Mouse (Mus musculus) CH12.LX (cell line): ENCODE data around the gene Gm10837. TPM values are rescaled to one million over a fixed set of nuclear protein-coding genes. Genes with fewer than 3 reads are reported as not detected.

ENCODE experiments used
- DNase-seq: peaks from one replicate; pipeline ENCODE4 v3.0.0-alpha.2; 2013; ENCODE audit errors: extremely low read depth
- H3K27ac ChIP-seq: 2 replicates; pipeline ENCODE4 v1.5.1; 2012; ENCODE audit warnings: low read depth, mild to moderate bottlenecking, control low read depth, moderate library complexity; ENCODE audit not compliant: insufficient read depth
- H3K27me3 ChIP-seq: replicated peaks from 2 replicates; pipeline ENCODE3; 2012; ENCODE audit warnings: inconsistent platforms
- H3K36me3 ChIP-seq, 2 experiments: replicated peaks in 1 of 2; 2 replicates each; pipeline versions ENCODE3 to v1.6.1; 2012; ENCODE audit warnings: inconsistent platforms in 1 of 2, low read length in 1 of 2, mild to moderate bottlenecking in 1 of 2, mixed read lengths in 1 of 2, moderate library complexity in 1 of 2; ENCODE audit not compliant: control insufficient read depth in 1 of 2, insufficient read depth in 1 of 2
- H3K4me1 ChIP-seq, 2 experiments: 2 replicates each; pipeline ENCODE4 v1.6.1; 2012; ENCODE audit warnings: inconsistent platforms in 1 of 2, moderate library complexity in 1 of 2; ENCODE audit not compliant: insufficient read depth in 2 of 2, control insufficient read depth in 1 of 2
- H3K4me2 ChIP-seq: 2 replicates; pipeline ENCODE4 v1.6.1; 2012; ENCODE audit warnings: low read depth, mild to moderate bottlenecking, control low read depth; ENCODE audit not compliant: poor library complexity, insufficient read depth, severe bottlenecking
- H3K4me3 ChIP-seq, 3 experiments: fragments of 150-350 bp in 1 of 3; sonication (generic) in 1 of 3; replicated peaks in 1 of 3; 2 replicates each; pipeline versions ENCODE3 to v1.5.1; 2011 to 2012; ENCODE audit warnings: low read depth in 2 of 3, low read length in 2 of 3, mild to moderate bottlenecking in 2 of 3, moderate library complexity in 2 of 3, control low read depth in 1 of 3, improper control_type of control experiment in 1 of 3, inconsistent platforms in 1 of 3, mixed read lengths in 1 of 3; ENCODE audit not compliant: poor library complexity in 1 of 3
- H3K79me2 ChIP-seq: replicated peaks from 2 replicates; pipeline ENCODE4 v1.6.1; 2012; ENCODE audit warnings: mild to moderate bottlenecking, moderate library complexity; ENCODE audit not compliant: control insufficient read depth, poor library complexity, insufficient read depth, severe bottlenecking; ENCODE audit errors: extremely low read depth
- H3K9ac ChIP-seq: 2 replicates; pipeline ENCODE4 v1.6.1; 2012; ENCODE audit warnings: low read depth, mild to moderate bottlenecking, control low read depth, moderate library complexity; ENCODE audit not compliant: insufficient read depth
- H3K9me3 ChIP-seq: replicated peaks from 2 replicates; pipeline ENCODE3; 2012; ENCODE audit warnings: low read length, inconsistent platforms, mixed read lengths
- BHLHE40 ChIP-seq: IDR thresholded peaks from 2 replicates; pipeline ENCODE4 v1.6.1; 2011; ENCODE audit warnings: mild to moderate bottlenecking, low read depth, low read length, improper control_type of control experiment
- CHD1 ChIP-seq: IDR thresholded peaks from 2 replicates; pipeline ENCODE4 v1.6.1; 2012; ENCODE audit warnings: low read depth, low read length, improper control_type of control experiment, inconsistent platforms
- CHD2 ChIP-seq: IDR thresholded peaks from 2 replicates; pipeline ENCODE4 v1.6.1; 2011; ENCODE audit warnings: low read length, improper control_type of control experiment
- CTCF ChIP-seq, 2 experiments: IDR thresholded peaks in 1 of 2; conservative IDR thresholded peaks in 1 of 2; 2 replicates each; pipeline ENCODE4 v1.5.1; 2011 to 2012; ENCODE audit warnings: low read depth in 2 of 2, low read length in 2 of 2, improper control_type of control experiment in 1 of 2, inconsistent platforms in 1 of 2, mild to moderate bottlenecking in 1 of 2, moderate library complexity in 1 of 2
- E2F4 ChIP-seq: IDR thresholded peaks from 2 replicates; pipeline ENCODE4 v1.6.1; 2011; ENCODE audit warnings: low read depth, low read length, improper control_type of control experiment; ENCODE audit not compliant: insufficient replicate concordance
- ELF1 ChIP-seq: IDR thresholded peaks from 2 replicates; pipeline ENCODE4 v1.6.1; 2014; ENCODE audit warnings: low read depth, mild to moderate bottlenecking, inconsistent platforms, low read length, improper control_type of control experiment
- EP300 ChIP-seq: IDR thresholded peaks from 2 replicates; pipeline ENCODE4 v1.6.1; 2011; ENCODE audit warnings: low read length, improper control_type of control experiment
- ETS1 ChIP-seq: conservative IDR thresholded peaks from 2 replicates; pipeline ENCODE4 v1.6.1; 2012; ENCODE audit warnings: low read depth, mild to moderate bottlenecking, inconsistent platforms, low read length, improper control_type of control experiment, moderate library complexity
- HCFC1 ChIP-seq: IDR thresholded peaks from 2 replicates; pipeline ENCODE4 v1.6.1; 2012; ENCODE audit warnings: low read depth, mild to moderate bottlenecking, inconsistent platforms, low read length, improper control_type of control experiment
- IRF4 ChIP-seq: IDR thresholded peaks from 2 replicates; pipeline ENCODE4 v1.6.1; 2014; ENCODE audit warnings: low read depth, mild to moderate bottlenecking, inconsistent platforms, low read length, improper control_type of control experiment
- JUND ChIP-seq: conservative IDR thresholded peaks from 2 replicates; pipeline ENCODE4 v1.6.1; 2011; ENCODE audit warnings: low read depth, low read length, improper control_type of control experiment
- KAT2A ChIP-seq: IDR thresholded peaks from 2 replicates; pipeline ENCODE4 v1.6.1; 2012; ENCODE audit warnings: low read length, improper control_type of control experiment, inconsistent platforms; ENCODE audit not compliant: insufficient replicate concordance
- MAX ChIP-seq: IDR thresholded peaks from 2 replicates; pipeline ENCODE4 v1.6.1; 2011; ENCODE audit warnings: low read length, improper control_type of control experiment
- MAZ ChIP-seq: IDR thresholded peaks from 2 replicates; pipeline ENCODE4 v1.6.1; 2012; ENCODE audit warnings: low read depth, mild to moderate bottlenecking, inconsistent platforms, low read length, improper control_type of control experiment, moderate library complexity
- MXI1 ChIP-seq: IDR thresholded peaks from 2 replicates; pipeline ENCODE4 v1.6.1; 2011; ENCODE audit warnings: mild to moderate bottlenecking, low read depth, low read length, improper control_type of control experiment
- MYC ChIP-seq: IDR thresholded peaks from 2 replicates; pipeline ENCODE4 v1.6.1; 2011; ENCODE audit warnings: low read depth, mild to moderate bottlenecking, improper control_type of control experiment, low read length
- NELFE ChIP-seq: IDR thresholded peaks from 2 replicates; pipeline ENCODE4 v1.6.1; 2011; ENCODE audit warnings: low read depth, low read length, improper control_type of control experiment
- POLR2AphosphoS2 ChIP-seq: IDR thresholded peaks from 2 replicates; pipeline ENCODE4 v1.6.1; 2011; ENCODE audit warnings: low read depth, low read length, improper control_type of control experiment
- RAD21 ChIP-seq: IDR thresholded peaks from 2 replicates; pipeline ENCODE4 v1.6.1; 2011; ENCODE audit warnings: low read depth, mild to moderate bottlenecking, low read length, improper control_type of control experiment, moderate library complexity
- TBP ChIP-seq: conservative IDR thresholded peaks from 2 replicates; pipeline ENCODE4 v1.6.1; 2011; ENCODE audit warnings: low read depth, low read length, improper control_type of control experiment
- UBTF ChIP-seq: IDR thresholded peaks from 2 replicates; pipeline ENCODE4 v1.6.1; 2012; ENCODE audit warnings: low read depth, mild to moderate bottlenecking, inconsistent platforms, low read length, improper control_type of control experiment, moderate library complexity
- USF1 ChIP-seq: IDR thresholded peaks from 2 replicates; pipeline ENCODE4 v1.6.1; 2014; ENCODE audit warnings: low read depth, mild to moderate bottlenecking, inconsistent platforms, low read length, improper control_type of control experiment
- ZC3H11A ChIP-seq: IDR thresholded peaks from 2 replicates; pipeline ENCODE4 v1.6.1; 2012; ENCODE audit warnings: low read depth, mild to moderate bottlenecking, inconsistent platforms, low read length, improper control_type of control experiment
- ZKSCAN1 ChIP-seq: IDR thresholded peaks from 2 replicates; pipeline ENCODE4 v1.6.1; 2012; ENCODE audit warnings: low read depth, inconsistent platforms, low read length, improper control_type of control experiment, borderline replicate concordance
- ZMIZ1 ChIP-seq: IDR thresholded peaks from 2 replicates; pipeline ENCODE4 v1.6.1; 2012; ENCODE audit warnings: low read depth, mild to moderate bottlenecking, inconsistent platforms, low read length, improper control_type of control experiment
- dilution Hi-C: fragments of 300-500 bp; cut with MboI; formaldehyde crosslinking; loops from 2 replicates; pipeline ENCODE4 v1.14.3; 2020; ENCODE audit warnings: low sequenced_read_pairs; ENCODE audit not compliant: extremely low pct_unique_long_range_greater_than_20kb, extremely low pct_ligation_motif_present
- in situ Hi-C: fragments of 300-500 bp; cut with MboI; formaldehyde crosslinking; loops from 3 replicates; pipeline ENCODE4 v1.14.3; 2019; ENCODE audit warnings: low sequenced_read_pairs, low pct_ligation_motif_present, low pct_unique_long_range_greater_than_20kb, mixed read lengths
- polyA plus RNA-seq: library from polyadenylated mRNA; unstranded; fragments of >175 nt; gene quantifications from 2 replicates; pipeline ENCODE4 v1.2.1, GENCODE M21; 2012; ENCODE audit warnings: low read depth; ENCODE audit not compliant: insufficient read length
- total RNA-seq, 2 experiments: library from RNA; depleted of rRNA; stranded (reverse); fragments of 300-350 nt in 1 of 2; fragments of >200 nt in 1 of 2; gene quantifications; 2 replicates each; pipeline ENCODE4 v1.2.3; 2012 to 2014

Gene Gm10837
- total and polyA plus RNA-seq, 3 experiments: not detected

DNA sequence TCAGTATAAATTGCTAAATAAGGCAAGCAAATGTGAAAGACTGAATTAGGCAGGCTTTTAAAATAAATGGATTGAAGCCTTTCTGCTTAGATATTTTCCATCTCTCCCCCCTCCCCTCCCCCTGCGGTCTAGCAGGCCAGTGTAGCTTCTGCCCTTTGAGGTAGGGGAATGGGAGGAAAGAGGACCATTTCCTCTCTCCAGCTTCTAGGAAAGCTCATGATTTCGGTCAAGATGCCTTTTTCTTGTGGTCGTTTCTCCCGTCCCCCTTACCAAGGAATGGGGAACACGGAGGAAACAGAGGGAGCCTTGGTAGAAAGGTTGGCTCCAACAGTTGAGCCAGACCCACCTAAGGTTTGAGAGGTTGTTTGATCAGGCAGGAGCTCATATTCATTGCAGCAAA is 17.7 kb upstream of the Gm10837 start:
- no peaks in the 10 kb centered on the region for H3K4me1 ChIP-seq
- no peak overlapping the region for H3K9ac ChIP-seq
- H3K27me3 ChIP-seq: no peaks in the 10 kb centered on the region
- no peak for TF ChIP-seq HCFC1
- TF ChIP-seq NELFE: no peak
- no peak for TF ChIP-seq ZC3H11A
- no peak for TF ChIP-seq KAT2A
- TF ChIP-seq MYC: no peak
- no peak for TF ChIP-seq BHLHE40
- TF ChIP-seq CHD1: no peak
- TF ChIP-seq ZMIZ1: no peak
- no peak for TF ChIP-seq MAZ
- TF ChIP-seq RAD21: no peak
- TF ChIP-seq CTCF (conservative IDR thresholded peaks at IDR 0.05 in 1 of 2, IDR thresholded peaks at IDR 0.05 in 1 of 2; ENCODE audit: low read depth in 2 of 2, low read length in 2 of 2): no peak
- TF ChIP-seq IRF4: no peak
- no peak for TF ChIP-seq UBTF
- TF ChIP-seq ZKSCAN1: no peak
- no peak for TF ChIP-seq POLR2AphosphoS2
- no peak for TF ChIP-seq CHD2
- peaks cover 26% of the 10 kb centered on the region for H3K9me3 ChIP-seq
- no peaks in the 10 kb centered on the region for H3K36me3 ChIP-seq
- H3K4me2 ChIP-seq: no peak overlapping the region
- no peak overlapping the region for H3K4me3 ChIP-seq
- in situ Hi-C loops (no loop called here), dilution Hi-C loops (no loop called here)
- H3K27ac ChIP-seq: no peak overlapping the region
- no peak for DNase-seq
- H3K79me2 ChIP-seq: no peaks in the 10 kb centered on the region

DNA sequence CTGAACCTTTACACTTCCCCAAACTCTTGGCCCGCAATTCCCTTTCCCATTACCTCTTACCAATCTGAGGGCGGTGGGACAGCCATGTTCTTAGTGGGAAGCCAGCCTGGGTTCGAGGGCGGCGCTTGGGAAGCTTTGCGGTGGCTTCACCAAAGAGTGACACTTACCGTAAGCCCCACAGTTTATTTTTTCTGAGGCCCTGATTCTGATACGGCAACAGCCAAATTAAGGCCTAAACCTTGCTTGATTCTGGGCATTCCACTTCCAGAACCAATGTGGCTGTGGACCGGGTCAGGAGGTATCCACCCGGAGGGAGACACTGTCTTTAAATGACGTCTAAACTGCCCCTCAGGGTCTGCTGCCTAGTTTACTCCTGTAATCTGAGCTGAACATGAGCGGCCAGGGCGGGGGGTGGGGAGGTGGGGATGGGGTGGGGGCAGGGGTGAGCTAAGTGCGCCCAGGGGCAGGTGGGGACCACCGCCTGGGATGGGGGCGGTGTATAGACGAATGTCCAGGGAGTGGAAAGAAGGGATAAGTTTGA is 17.1 kb upstream of the Gm10837 start:
- Histone ChIP-seq H3K4me2 (no peak overlapping the region), H3K4me1 (no peaks in the 10 kb centered on the region), H3K27ac (no peak overlapping the region), H3K9me3 (peaks cover 26% of the 10 kb centered on the region), H3K27me3 (no peaks in the 10 kb centered on the region), H3K79me2 (no peaks in the 10 kb centered on the region), H3K36me3 (no peaks in the 10 kb centered on the region), H3K4me3 (no peak overlapping the region), H3K9ac (no peak overlapping the region)
- in situ Hi-C loops: no loop called here
- dilution Hi-C loops: no loop called here
- DNase-seq: no peak
- TF ChIP-seq USF1 (no peak), ETS1 (no peak), TBP (no peak), CHD1 (no peak), MAZ (no peak), MXI1 (no peak), JUND (no peak), MYC (no peak), POLR2AphosphoS2 (no peak), EP300 (no peak), ELF1 (no peak), MAX (no peak), ZMIZ1 (no peak), CHD2 (no peak), E2F4 (no peak), RAD21 (no peak)
